Mouse (Mus musculus) bone marrow macrophage, adult 2 months (primary cell): ENCODE data around the gene Efcc1.

ENCODE experiments used
- CTCF ChIP-seq: IDR thresholded peaks from 2 replicates; pipeline ENCODE4 v1.5.1; 2012; ENCODE audit warnings: low read depth, mild to moderate bottlenecking, low read length, moderate library complexity
- POLR2A ChIP-seq: IDR thresholded peaks from 2 replicates; pipeline ENCODE4 v1.6.1; 2012; ENCODE audit warnings: mild to moderate bottlenecking, low read depth, low read length, borderline replicate concordance

- TF ChIP-seq CTCF (no peak), POLR2A (no peak)
These were observed 40.0 kb downstream of the Efcc1 start for GRCm38 (mm10) chr6:87770626-87771025.
